Mouse (Mus musculus) CH12.LX (cell line): ENCODE results near the gene Crip2.

ENCODE experiments used
- CTCF ChIP-seq, 2 experiments: IDR thresholded peaks in 1 of 2; conservative IDR thresholded peaks in 1 of 2; 2 replicates each; pipeline ENCODE4 v1.5.1; 2011 to 2012; ENCODE audit warnings: low read depth in 2 of 2, low read length in 2 of 2, improper control_type of control experiment in 1 of 2, inconsistent platforms in 1 of 2, mild to moderate bottlenecking in 1 of 2, moderate library complexity in 1 of 2
- GABPA ChIP-seq: IDR thresholded peaks from 2 replicates; pipeline ENCODE4 v1.6.1; 2012; ENCODE audit warnings: low read depth, low read length, improper control_type of control experiment, inconsistent platforms; ENCODE audit not compliant: insufficient replicate concordance
- NELFE ChIP-seq: IDR thresholded peaks from 2 replicates; pipeline ENCODE4 v1.6.1; 2011; ENCODE audit warnings: low read depth, low read length, improper control_type of control experiment
- USF1 ChIP-seq: IDR thresholded peaks from 2 replicates; pipeline ENCODE4 v1.6.1; 2014; ENCODE audit warnings: low read depth, mild to moderate bottlenecking, inconsistent platforms, low read length, improper control_type of control experiment

- TF ChIP-seq USF1 (no peak), NELFE (no peak), CTCF (conservative IDR thresholded peaks at IDR 0.05 in 1 of 2, IDR thresholded peaks at IDR 0.05 in 1 of 2; ENCODE audit: low read depth in 2 of 2, low read length in 2 of 2) (no peak), GABPA (no peak)
Observed at GRCm38 (mm10) chr12:113135401-113135800, 4.6 kb upstream of the Crip2 start.
